Mouse (Mus musculus) liver, embryonic 14.5 days (tissue): Measurements from ENCODE around the gene Myef2.

Experiments
- CTCF ChIP-seq: IDR thresholded peaks from 2 replicates; pipeline ENCODE4 v1.5.1; 2016; ENCODE audit warnings: antibody characterized with exemption, low read depth, control low read depth
- EP300 ChIP-seq: IDR thresholded peaks from 2 replicates; pipeline ENCODE4 v1.6.1; 2016; ENCODE audit warnings: antibody characterized with exemption, low read depth

- TF ChIP-seq EP300 (no peak), CTCF (no peak)
These were observed 34.7 kb downstream of the Myef2 start for GRCm38 (mm10) chr2:125088757-125089156.
